Mouse (Mus musculus) right cerebral cortex, postnatal 10 days (tissue): ENCODE data around the gene Prdm2.

Source experiments
- DNase-seq, 2 experiments: peaks; one replicate each; pipeline ENCODE4 v3.0.0; 2021; ENCODE audit warnings: low spot score in 2 of 2

The Prdm2 gene

DNA sequence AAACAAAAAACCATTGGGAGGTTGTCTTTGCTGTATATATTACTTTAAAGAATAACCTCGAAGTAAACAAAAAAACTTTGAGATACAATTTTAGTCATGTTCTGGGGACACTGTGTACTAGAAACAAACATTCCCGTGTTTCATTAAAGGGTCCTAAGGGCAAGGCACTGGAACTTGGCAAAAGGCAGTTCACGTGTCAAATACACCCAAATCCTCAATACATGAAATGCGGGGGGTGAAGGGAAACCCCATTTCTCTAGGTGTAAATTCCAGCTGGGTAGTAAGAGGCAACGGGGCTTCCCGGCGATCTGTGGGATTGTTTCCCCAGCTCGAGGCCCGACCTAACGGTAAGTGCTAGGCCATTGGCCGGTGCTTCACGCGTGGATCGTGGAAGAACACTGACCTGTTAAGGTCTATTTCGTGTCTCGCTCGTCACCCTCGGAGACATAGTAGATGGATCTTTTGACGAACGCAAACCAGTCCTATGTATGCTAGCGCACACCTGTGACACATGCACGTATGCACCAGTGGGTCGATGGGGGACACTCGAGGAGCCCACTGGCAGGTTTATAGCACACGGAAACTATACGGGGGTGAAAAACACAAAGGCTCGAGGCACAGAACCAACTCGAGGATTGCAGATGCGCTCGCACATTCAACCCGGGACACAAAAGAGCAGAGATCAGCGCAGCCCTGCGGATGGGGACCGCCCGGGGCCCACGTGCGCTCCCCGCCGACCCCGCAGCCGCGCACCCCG, 1.0 kb downstream of the Prdm2 start:
- peak; percentile 41 to 47 for DNase-seq

DNA sequence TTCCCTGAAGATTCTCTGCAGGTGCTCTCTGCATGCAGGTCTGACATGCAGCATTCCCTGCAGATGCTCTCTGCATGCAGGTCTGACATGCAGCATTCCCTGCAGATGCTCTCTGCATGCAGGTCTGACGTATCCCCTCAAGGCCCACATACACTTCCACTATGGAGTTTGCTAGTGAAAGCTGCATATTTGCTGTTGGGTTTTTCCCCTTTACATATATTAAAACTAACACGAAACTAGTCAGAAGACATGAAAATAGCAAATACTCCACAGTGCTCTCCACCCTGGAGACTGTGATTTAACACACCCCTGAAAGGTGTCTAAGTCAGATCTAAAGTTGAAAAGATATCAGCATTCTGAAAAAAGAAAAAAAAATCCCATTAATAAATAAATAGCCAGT, 2.8 kb downstream of the Prdm2 start:
- DNase-seq, result no peak

DNA sequence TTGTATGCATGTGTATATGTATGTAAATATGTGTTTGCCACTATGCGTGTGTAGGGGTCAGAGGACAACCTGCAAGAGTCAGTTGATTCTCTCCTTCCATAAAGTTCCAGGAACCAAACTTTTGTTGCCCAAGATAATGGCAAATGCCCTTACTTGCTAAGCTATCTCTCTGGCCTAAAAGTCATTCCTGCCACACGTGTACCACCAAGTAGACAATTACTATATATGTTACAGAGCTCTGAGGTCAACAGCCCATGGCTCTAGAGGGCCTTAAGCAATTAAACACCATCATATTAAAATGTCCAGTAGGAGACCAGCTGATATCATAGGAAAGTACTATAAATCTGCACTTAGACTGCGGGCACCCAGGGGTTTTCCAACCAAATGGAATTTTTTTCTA, 10.1 kb downstream of the Prdm2 start:
- no peak for DNase-seq

DNA sequence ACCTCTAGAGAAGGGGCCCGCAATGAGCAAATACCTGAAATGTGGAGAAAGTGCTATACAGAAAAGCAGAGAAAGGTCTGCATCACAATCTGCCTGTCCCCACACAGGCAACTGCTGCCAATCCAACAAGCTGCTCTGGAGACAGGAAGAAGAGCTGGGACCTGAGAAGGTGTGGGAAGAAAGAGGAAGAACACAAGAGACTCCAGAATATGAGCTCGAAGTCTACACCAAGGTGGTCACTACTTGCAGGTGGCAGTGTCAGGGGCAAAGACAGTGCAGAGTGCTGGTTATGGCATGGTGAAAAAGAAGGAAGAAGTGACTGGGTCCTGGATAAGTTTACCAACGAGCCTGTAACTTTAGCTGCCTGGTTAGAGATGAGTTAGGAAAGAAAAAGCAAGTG, 14.4 kb downstream of the Prdm2 start:
- no peak for DNase-seq

DNA sequence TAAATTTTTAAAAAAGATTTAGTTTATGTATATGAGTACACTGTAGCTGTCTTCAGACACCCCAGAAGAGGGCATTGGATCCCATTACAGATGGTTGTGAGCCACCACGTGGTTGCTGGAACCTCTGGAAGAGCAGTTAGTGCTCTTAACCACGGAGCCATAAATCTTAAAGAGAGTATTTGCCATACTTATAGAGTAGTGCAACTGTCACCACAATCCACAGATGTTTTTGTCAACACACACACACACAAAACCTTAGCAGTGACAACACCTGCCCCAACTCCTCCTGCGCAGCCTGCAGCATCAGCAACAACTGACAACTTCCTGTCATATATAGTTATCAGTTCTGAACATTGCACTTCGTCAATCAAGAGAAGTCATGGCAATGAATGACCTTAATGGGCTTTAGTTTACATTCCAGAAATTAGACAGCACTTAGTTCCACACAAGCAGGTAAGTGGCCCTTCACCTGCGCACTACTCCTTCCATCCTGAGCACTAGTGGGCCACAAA, 14.9 kb downstream of the Prdm2 start:
- no peak for DNase-seq

DNA sequence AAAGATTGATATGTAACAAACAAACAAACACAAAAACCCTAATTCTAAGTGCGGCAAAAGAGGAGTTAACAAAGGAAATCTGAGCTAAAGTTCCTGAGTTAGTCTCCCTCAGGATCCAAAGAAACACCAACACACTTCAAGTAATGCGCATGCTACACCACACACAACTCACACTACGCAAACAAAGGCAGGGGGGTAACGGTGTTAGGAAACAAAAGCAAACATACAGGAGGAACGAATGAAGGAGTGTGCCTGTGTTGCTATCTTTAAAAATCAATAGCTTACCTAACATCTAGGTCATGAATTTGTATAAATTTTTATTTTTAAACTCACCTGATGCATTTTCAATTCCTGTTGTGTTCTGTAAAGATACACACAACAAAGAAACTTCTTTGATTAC, 18.5 kb downstream of the Prdm2 start:
- DNase-seq, result no peak

DNA sequence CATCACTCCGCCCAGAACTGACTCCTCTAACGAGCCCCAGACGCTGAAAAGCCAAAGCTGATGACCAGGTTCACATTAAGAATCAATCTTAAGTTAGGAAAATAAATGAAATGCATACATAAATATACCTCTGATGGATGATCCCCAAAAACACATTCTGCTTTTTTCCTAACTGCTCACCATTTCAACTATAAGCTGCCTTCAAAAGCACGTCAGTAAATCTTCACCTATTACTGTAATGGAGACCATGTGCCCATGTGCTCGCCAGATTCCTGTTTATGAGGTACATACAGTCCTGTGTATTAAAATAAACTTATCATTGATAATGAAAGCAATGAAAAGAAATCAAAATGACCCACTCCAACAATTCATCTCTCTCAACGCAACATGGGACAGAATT, 19.6 kb downstream of the Prdm2 start:
- DNase-seq, result no peak

DNA sequence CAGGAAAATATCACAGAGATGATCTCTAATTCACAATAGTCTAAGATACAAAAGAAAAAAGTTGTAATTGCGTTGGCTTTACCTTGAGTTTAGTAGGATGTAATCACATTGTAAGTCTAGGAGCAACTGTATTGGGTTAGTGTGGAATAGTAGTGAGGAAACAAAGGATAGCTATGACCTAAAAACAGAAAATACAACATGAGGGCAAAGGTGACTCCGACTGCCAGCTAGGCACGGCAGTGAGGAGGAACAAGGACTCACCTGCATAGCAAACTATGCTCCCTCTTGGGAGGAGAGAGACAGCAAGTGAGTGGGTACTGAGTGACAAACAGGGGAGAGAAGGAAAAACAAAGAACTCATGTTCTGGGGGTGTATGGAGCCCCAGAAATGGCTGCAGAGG, 21.0 kb downstream of the Prdm2 start:
- DNase-seq, result no peak

DNA sequence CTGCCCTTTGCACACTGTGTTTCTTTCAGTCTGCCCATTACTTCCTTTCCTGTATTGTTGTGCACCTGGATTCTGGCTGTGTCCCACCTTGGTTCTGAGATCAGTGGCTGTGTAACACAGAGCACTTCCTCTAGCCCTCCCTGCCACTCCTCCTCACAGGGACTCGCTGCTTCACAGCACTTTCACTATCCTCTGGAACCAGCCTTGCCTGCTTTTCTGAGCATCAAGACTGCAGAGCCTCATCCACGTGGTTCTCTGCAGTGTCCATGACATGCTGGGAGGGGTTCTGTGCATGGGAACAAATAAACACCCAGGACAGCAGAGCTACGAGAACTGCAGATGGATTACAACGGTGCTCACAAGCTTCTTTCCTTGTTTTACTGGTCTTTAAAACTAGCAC, 22.1 kb downstream of the Prdm2 start:
- DNase-seq, result no peak

DNA sequence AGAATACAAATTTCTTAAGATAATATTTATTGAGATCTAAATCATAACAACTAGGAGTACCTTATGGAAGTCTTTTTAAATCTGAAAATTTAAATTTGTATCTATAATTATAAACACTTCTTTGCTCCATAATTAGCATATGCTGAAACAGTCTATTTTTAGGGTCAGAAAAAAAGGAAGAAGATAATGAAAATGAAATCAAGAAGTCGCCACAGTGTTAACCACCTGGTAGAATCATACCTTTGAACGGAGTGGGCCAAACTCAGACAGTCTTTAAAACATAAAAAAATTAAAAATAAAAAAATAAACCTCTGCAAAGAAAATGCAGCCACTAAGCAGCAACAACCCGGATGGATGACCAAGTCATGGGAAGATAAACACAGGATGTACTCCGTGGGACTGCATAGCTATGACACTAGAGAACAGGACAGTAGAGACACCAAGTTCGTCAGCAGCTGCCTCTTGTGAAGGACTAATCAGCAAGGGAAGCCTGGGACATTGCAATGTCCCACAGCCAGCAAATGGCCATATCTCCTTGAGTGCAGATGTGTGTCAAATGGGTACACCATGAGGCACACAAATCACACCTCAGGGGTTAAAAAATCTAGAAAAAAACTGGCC, 24.1 kb downstream of the Prdm2 start:
- DNase-seq, result no peak

DNA sequence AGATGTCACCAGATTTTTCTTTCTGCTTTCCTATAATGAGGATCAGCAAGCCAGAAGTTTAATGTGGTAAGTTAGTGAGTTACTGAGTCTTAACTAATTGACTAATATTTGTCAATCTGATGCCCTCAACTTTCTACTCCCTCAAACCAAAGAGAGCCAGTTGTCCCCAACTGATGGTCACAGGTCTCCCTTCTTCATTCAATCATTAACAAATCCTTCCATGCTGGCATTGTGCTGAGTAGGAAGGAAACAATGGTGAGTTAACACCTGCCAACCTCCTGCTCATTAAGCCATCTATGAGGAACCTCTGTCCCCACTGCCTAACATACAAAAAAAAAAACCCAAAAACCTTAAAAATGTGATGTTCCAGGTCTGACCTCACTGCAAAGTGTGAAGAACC, 26.7 kb downstream of the Prdm2 start:
- DNase-seq, result no peak

DNA sequence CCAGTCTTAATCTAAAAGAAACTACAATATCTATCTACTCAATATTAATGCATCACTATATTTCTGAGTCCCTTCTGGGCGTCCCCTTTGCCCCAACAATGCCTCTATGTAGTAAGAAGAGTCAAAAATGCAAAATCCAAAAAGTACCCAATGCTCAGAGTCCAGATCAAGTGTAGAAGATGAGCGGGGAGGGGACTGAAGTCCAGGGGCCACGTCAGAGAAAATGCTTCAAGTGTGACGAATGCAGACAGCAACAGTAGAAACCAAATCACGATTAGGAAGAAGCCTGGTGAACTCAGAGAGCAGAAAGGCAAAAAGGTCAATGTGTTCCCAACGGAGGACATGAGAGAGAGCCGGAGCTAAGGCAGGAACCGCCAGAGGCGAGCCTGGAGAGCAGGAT, 27.3 kb downstream of the Prdm2 start:
- DNase-seq, result no peak

DNA sequence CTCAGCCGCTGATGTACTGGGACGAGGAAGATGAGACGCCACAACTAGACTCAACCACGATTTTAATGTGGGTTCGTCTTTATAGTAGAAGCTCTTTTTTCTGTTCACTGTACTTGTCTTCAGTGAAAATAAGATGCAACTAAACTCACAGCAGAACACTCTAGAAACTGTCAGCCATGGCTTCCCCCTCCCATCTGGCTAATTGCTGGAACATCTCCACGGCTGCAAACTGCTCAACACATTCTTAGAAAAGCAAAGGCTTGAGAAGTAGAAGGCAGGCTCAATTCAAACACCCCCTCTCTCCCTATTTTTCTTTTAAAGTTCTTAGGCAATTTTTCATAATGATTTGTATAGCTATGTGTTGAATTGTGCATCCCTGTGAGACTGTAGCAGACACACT, 29.7 kb downstream of the Prdm2 start:
- DNase-seq, result peak; percentile 67 to 80

DNA sequence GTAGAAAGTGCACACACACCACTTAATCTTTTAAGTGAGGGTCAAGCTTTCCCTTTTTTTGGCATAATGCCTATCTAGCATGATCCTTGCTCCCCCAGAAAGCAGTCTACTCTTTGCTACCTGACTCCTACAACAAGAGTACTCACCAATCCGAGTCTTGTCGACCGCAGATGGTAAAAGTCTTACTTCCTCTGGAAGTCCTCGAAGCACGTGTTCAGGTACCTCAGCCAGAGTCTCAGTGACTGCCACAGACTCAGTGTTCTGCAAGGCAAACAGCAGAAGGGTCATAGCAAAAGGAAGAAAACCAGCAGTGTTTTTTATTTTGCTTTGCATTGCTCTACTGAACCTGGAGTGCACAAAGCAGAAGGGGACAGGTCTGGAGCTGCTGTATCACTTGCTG, 32.1 kb downstream of the Prdm2 start:
- no peak for DNase-seq

DNA sequence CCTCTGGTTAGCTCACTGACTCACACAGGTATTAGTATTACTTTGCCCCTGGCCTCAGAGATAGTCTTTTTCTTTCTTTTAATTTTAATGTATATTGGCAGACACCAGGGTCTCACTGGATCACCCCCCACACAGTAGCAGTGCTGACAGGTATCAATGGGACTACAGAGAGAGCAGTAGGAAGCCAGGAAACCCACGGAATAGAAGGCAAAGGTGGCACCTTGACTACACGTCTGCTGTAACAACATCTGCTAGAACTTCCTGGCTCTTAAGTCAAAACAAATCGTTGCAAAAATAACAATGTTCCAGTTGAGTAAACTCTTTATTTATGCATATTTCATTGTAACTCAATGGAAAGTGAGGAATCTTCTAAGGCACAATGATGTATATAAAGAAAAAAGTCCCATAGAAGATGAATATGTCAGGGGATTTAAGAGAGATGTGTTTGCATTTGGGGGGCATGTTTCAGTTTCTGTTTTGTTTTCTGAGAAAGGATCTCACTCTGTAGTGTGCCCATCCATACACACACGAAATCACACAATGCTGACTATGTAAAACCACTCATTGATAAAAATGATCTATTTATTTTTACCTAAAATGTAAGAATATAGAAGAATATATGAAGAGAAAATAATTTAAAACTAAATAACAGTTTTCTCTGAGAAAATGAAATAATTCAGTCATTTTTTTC, 41.0 kb downstream of the Prdm2 start:
- no peak for DNase-seq

DNA sequence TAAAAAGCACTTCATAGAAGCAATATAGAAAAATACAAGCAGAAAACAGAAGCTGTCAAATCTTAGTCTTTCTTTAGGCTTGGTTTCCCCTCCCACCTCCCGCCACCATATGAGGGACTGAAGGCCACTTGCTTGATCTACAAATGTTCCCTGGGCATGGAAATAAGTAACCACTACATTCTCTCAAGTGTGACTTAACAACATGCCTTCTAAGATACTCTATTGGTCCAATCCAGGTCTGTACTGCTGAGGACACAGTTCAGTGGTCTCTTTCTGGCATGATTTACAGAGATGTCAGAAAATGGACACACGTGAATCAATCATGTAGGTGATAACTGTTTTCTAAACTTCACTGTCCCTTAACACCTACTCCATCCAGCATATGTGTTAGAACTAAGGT, 42.5 kb downstream of the Prdm2 start:
- DNase-seq, result no peak

DNA sequence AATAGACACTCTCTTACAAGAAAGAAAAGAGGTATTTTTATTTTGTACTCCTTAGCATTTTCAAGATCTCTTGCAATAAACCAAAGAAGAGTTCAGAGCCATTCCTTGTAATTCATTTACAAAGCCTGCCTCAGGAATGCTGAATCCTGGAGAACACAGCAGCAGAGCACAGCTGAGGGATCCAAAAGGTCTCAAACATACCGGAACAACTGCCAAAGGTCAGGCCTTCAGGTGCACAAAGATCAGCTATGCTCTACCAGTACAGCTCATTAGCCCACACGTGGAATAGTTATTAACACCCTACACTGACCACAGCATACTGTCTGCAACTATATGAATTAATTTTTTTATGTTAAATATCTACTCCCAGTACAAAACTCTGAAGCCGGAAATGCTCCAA, 44.7 kb downstream of the Prdm2 start:
- DNase-seq, result no peak

DNA sequence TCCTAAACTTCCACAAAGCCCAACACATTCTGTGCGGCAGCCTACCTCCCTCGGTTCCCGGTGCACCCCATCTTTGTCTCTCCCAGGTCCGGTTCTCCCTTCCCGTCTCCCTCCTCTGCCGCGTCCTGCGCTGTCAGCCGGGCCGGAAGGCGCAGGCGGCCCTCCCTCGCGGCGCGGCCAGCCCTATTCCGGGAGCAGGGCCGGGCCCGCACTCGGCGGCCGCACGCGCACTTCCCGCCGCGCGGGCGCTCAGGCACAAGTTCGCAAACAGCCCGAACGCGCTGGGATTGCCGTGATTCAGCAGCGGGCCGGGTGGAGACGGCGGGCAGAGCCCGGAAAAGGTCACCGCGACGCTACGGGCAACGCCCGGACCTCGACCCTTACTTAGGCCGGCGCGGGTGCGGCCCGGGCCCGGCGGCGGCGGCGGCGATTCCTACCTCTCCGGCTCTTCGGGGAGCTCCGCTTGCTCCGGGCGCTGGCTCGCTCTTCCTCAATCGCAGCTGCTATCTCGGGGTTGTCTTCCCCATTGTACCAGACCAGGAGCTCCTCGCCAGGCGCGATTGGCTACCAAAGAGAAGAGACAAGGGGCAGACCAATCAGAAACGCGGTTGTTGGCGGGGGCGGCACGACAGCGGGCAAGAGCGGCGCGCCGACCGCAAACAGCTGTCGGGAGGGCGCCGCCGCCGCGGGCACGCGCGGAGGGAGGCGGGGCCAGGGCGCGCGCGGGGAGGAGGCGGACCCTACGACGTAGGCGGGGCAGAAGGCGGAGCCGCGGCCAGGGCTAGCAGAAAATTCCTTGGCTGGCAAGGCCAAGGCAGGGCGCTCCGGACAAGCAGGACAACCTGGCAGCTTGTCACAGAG, 50.9 kb downstream of the Prdm2 start:
- peak; percentile 100 for DNase-seq

DNA sequence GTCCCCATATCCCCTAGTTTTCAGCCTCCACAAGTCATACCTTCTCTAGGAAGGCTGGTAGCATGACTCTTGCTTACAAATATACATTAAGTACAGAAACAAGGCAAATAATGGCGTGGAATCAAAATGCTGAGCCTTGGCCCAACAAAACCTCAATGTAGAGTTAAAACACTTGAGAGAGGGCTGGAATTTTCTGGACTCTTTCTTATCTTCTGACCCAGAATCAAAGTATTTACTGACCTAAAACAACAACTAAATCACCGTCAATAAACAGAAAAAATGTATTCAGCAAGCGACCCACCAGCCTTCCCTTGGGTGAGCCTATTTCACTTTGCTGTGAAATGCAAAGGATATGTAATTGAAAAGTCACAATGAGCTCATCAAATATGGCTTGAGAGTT, 52.0 kb downstream of the Prdm2 start:
- DNase-seq, result no peak

DNA sequence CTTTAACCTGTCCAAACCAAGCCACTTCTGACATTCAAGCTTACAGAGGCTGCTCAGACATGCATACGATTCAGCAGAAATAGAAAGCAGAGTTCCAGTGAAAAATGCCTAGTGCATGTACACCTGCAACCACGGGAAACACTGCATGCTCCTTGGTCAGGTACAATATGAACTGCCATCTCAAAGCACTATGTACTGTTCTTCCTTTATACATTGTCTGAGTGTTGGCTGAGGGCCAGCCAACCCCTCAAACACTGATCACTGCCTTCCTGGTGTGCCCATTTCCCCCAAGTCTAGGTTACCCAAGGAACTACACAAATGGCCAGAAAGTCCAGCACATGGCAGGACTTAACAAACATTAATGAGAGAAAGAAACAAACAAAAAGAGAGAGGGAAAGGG, 53.5 kb downstream of the Prdm2 start:
- no peak for DNase-seq

DNA sequence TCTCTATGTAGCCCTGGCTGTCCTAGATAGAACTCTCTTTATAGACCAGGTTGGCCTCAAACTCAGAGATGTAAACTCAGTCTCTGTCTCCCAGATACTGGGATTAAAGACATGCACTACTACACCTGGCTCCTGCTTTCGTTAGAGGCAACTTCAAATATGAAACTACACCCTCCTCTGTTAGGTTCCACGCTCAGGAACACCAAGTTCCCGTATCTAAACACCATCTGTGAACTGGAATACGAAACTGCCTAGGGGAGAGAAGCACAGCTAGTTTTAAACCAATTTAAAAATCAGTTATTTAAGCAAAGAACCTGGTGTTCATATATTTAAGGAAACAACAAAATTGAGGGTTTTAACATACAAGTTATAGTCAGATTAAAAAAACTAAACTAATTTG, 56.9 kb downstream of the Prdm2 start:
- DNase-seq, result no peak

DNA sequence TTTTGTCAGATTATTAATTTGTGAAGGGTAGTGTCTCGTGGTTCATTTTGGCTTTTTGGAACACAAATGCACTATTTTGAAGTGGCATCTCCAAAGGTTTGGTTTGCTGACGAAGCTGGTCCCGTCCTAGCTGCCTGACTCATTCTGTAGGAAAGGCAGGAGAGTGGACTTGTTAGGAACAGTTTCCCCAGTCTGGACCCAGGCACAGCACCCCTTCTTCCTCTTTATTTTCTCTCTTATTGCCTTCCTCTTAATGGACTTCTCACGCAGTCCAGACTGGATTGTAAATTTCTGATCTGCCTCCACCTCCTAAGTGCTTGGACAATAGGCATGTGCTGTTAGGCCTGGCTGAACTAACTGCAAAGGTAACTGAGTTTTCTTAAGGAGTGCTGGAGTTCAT, 57.8 kb downstream of the Prdm2 start:
- no peak for DNase-seq
